Mouse (Mus musculus) bone marrow, adult 2 months (tissue): ENCODE measurements around the gene Chst3. TPM values are rescaled to one million over a fixed set of nuclear protein-coding genes. Genes with fewer than 3 reads are reported as not detected.
"Not testable (repeated sequence)": the region's sequence is repeated elsewhere in the genome, so short reads cannot be mapped to it uniquely, and the experiment has no call there.

Experiments
- H3K27ac ChIP-seq: fragments of 200-500 bp; 2 replicates; pipeline ENCODE4 v1.5.1; 2012; ENCODE audit warnings: low read depth, mild to moderate bottlenecking, control low read depth, inconsistent platforms, low read length; ENCODE audit not compliant: control insufficient read depth, poor library complexity, insufficient read depth
- H3K4me1 ChIP-seq: fragments of 200-500 bp; 2 replicates; pipeline ENCODE4 v1.6.1; 2011; ENCODE audit warnings: low read length; ENCODE audit not compliant: control insufficient read depth, insufficient read depth
- H3K4me3 ChIP-seq: fragments of 200-500 bp; replicated peaks from 2 replicates; pipeline ENCODE3; 2011; ENCODE audit warnings: mild to moderate bottlenecking, low read depth, low read length, control low read depth; ENCODE audit not compliant: control insufficient read depth
- CTCF ChIP-seq: fragments of 200-500 bp; IDR thresholded peaks from 2 replicates; pipeline ENCODE4 v1.5.1; 2011; ENCODE audit warnings: low read length, control low read depth; ENCODE audit not compliant: control insufficient read depth, insufficient read depth
- POLR2A ChIP-seq: fragments of 200-500 bp; IDR thresholded peaks from 2 replicates; pipeline ENCODE4 v1.6.1; 2011; ENCODE audit warnings: low read depth, mild to moderate bottlenecking, control low read depth, low read length, borderline replicate concordance; ENCODE audit not compliant: control insufficient read depth
- WGBS: fragments of 180-500 bp; shearing (Covaris S2); methylation state at CpG from one replicate; pipeline ENCODE4 v1.1.7; 2018; 5-methylcytosine and 5-hydroxymethylcytosine counted together
- polyA plus RNA-seq: library from polyadenylated mRNA; stranded (reverse); fragments of >200 nt; gene quantifications from 2 replicates; pipeline ENCODE4 v1.2.4, GENCODE M21; 2011; ENCODE audit warnings: low replicate concordance; ENCODE audit not compliant: missing spikeins, insufficient read depth, insufficient read length

The Chst3 gene
- polyA plus RNA-seq, 1 experiment, result 16.5 TPM

GRCm38 (mm10) chr10:60186191-60186945 lies 32.7 kb downstream of the Chst3 start:
- Histone ChIP-seq H3K4me3 (no peak overlapping the region), H3K27ac (no peak overlapping the region), H3K4me1 (no peaks in the 10 kb centered on the region)
- TF ChIP-seq POLR2A (no peak), CTCF (no peak)
- WGBS, result 75% methylated on average over 44 of the region's 44 CpGs

DNA sequence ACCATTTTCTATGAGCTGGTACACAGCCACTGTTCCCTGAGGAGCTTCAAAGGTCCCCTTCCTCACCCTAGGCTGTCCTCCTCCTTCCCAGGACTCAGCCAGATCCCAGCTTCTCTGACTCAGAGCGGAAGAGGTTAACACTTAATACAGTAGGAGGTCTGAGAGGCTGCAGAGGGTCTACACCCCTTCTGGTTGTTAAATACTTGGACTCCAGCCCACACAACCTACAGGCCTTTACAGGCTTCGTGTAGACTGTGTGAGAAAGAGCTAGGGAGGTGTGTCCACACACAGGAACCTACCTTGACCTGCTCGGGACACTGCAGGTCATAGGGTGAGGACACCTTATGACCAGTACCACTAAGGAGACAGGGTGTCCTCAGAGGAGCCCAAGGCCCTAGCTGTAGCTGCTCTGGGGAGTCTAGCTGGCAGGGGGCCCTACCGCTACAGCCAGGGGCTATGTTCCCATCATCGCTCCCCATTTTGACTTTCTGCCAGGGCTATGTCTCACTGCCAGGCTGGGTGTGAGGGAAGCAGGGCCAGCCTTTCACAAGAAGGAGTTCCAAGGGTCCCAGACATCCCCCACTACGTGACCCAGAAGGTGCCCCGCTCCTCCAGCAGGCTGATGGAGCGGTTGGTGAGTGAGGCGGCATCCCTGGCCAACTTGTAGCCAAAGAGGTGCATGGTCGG lies 33.9 kb downstream of the Chst3 start:
- no peak overlapping the region for H3K4me3 ChIP-seq
- TF ChIP-seq CTCF (no peak), POLR2A (no peak)
- no peak overlapping the region for H3K27ac ChIP-seq
- WGBS, result 82% methylated on average over 10 of the region's 10 CpGs
- H3K4me1 ChIP-seq, result no peaks in the 10 kb centered on the region

- not testable (repeated sequence) for H3K27ac ChIP-seq, H3K4me1 ChIP-seq, H3K4me3 ChIP-seq
- 88% methylated on average over 9 of the region's 9 CpGs for WGBS
Observed at GRCm38 (mm10) chr10:60175306-60175705, 43.8 kb downstream of the Chst3 start.

DNA sequence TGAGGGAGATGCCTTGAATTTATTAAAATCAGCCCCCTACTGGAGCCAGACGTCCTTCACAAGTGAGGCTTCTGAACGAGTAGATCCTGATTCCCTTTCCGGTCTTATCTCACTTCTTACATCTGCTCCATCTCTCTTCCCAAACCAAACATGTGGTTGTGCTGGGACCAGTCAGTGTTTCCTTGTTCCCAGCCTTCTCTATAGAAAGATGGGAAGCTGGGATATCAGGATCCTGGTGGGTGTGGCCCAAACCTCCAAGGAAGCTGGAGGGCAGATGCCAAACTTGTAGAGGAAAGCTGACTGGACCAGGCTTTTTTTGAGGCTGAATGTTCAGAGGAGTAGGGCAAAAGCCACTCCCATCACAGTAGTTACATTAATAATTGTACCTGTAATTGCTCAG lies 44.6 kb downstream of the Chst3 start:
- Histone ChIP-seq H3K4me1 (peaks cover 3% of the 10 kb centered on the region; the same call in 1 of the 2 replicates), H3K4me3 (no peak overlapping the region), H3K27ac (no peak overlapping the region)
- TF ChIP-seq CTCF, result no peak
- no peak for TF ChIP-seq POLR2A
- 84% methylated on average over 3 of the region's 3 CpGs for WGBS

DNA sequence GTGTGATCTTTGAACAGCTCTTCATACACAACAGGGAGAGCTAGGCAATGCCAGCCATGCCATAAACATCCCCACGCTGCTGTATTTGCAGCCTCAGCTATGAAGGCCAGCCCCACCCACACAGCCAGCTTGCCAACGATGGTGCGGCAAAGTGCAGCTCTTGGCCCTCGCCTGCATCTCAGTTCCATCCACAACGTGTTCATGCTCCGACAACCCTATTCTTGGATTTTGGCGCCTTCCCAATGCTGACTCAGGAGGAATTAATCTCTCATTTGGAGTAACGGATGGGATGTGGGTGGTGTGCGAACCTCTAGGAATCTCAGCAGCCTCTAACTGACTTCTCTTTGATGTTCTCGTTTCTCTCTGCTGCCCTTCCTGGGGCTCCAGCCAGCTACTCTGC lies 46.0 kb downstream of the Chst3 start:
- H3K27ac ChIP-seq, result no peak overlapping the region
- TF ChIP-seq CTCF, result no peak
- TF ChIP-seq POLR2A, result no peak
- H3K4me1 ChIP-seq, result peaks cover 5% of the 10 kb centered on the region; the same call in 1 of the 2 replicates
- no peak overlapping the region for H3K4me3 ChIP-seq
- 85% methylated on average over 10 of the region's 10 CpGs for WGBS

GRCm38 (mm10) chr10:60172306-60172705 lies 46.8 kb downstream of the Chst3 start:
- Histone ChIP-seq H3K4me3 (no peak overlapping the region), H3K27ac (no peak overlapping the region), H3K4me1 (peaks cover 5% of the 10 kb centered on the region; the same call in 1 of the 2 replicates)
- 81% methylated on average over 4 of the region's 4 CpGs for WGBS
- TF ChIP-seq POLR2A (no peak), CTCF (no peak)

DNA sequence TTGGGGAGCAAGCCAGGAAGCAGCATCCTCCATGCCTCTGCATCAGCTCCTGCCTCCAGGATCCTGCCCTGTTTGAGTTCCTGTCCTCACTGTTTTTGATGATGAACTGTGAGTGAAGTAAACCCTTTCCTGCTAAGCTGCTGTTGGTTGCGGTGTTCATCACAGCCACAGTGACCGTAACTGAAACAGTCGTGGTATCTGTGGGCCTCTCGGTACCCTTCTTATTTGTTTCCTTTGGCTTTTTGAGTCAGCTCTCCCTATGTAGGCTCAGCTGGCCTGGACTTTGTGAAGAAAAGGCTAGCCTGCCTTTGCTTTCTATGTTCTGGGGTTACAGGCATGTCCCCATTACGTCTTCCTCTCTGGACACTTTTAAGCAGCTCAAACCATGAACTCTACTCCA lies 47.7 kb downstream of the Chst3 start:
- TF ChIP-seq POLR2A (no peak), CTCF (no peak)
- H3K4me3 ChIP-seq, result no peak overlapping the region
- peaks cover 5% of the 10 kb centered on the region; the same call in 1 of the 2 replicates for H3K4me1 ChIP-seq
- WGBS, result 79% methylated on average over 5 of the region's 5 CpGs
- H3K27ac ChIP-seq, result peak overlapping the region; percentile 39; the same call in 1 of the 2 replicates

DNA sequence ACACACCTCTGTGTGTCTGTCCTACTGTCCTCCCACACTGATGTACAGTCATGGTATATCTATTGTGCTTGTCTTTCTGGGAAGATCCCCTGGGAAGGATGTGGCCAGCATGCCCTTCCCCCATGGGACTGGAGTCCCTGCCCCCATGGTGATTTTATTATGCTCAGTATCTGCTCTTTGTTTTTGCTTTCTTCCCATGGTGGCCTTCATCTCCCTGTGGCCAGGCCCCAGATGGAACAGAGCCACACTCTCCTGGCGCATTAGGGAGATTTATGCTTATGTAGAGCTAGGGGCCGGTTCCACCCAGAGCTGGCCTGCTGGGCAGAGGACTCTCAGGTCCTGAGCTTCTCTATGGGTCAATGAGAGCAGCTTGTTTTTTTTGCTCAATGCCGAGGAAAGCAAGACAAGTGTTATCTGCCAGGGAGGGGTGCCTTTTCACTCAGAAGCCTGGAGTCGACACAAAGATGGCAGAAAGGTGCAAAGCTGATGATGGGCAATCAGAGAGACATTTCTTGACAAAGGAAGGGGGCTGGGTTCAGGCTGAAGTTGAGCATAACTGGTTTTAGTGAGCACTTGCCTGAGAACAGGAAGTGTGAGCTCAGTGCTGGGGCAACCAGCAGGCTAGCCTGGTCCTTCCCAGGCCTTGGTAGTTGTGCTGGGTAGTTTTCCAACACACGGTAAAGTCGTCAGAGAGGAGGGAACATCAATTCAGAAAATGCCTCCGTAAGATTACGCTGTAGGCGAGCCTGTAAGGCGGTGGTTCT lies 48.6 kb downstream of the Chst3 start:
- 77% methylated on average over 10 of the region's 10 CpGs for WGBS
- TF ChIP-seq POLR2A (no peak), CTCF (no peak)
- Histone ChIP-seq H3K27ac (peak overlapping the region; percentile 86), H3K4me1 (peaks cover 5% of the 10 kb centered on the region; the same call in 1 of the 2 replicates), H3K4me3 (no peak overlapping the region)
